Mouse (Mus musculus): ENCODE measurements at regions not wholly inside any gene's neighbourhood (a gene's known extent, or its start where the extent isn't known, plus 50 kb on each side); places are given as distances from the start of the nearest gene placed in this dataset.

GRCm38 (mm10) chr1:143071781-143072382 is 568.6 kb upstream of the B3galt2 start:
- DNase-seq (ENCODE audit: extremely low read depth, low read depth, low spot score): no peak

- no peak for DNase-seq (ENCODE audit: extremely low read depth, low read depth, low spot score)
Measured at GRCm38 (mm10) chr1:143074999-143075398, 565.5 kb upstream of the B3galt2 start.

- DNase-seq (ENCODE audit: extremely low read depth, low read depth, low spot score): no peak
Measured at GRCm38 (mm10) chr1:143080441-143080840, 560.0 kb upstream of the B3galt2 start.

- no peak for DNase-seq (ENCODE audit: extremely low read depth, low read depth, low spot score)
Measured at GRCm38 (mm10) chr1:143096904-143097303, 543.6 kb upstream of the B3galt2 start.

GRCm38 (mm10) chr1:143098307-143098706 is 542.2 kb upstream of the B3galt2 start:
- DNase-seq (ENCODE audit: extremely low read depth, low read depth, low spot score): no peak

- DNase-seq (ENCODE audit: extremely low read depth, low read depth, low spot score): no peak
Measured at GRCm38 (mm10) chr1:143122185-143122584, 518.3 kb upstream of the B3galt2 start.

- no peak for DNase-seq (ENCODE audit: extremely low read depth, low read depth, low spot score)
Measured at GRCm38 (mm10) chr1:143130257-143130656, 510.2 kb upstream of the B3galt2 start.

GRCm38 (mm10) chr1:143132806-143133205 is 507.7 kb upstream of the B3galt2 start:
- DNase-seq (ENCODE audit: extremely low read depth, low read depth, low spot score): no peak

- no peak for DNase-seq (ENCODE audit: extremely low read depth, low read depth, low spot score)
Measured at GRCm38 (mm10) chr1:143145111-143145984, 495.1 kb upstream of the B3galt2 start.

GRCm38 (mm10) chr1:143171286-143171685 is 469.2 kb upstream of the B3galt2 start:
- no peak for DNase-seq (ENCODE audit: extremely low read depth, low read depth, low spot score)

- DNase-seq (ENCODE audit: extremely low read depth, low read depth, low spot score): no peak
Measured at GRCm38 (mm10) chr1:143173836-143174235, 466.6 kb upstream of the B3galt2 start.

GRCm38 (mm10) chr1:143192167-143192793 is 448.2 kb upstream of the B3galt2 start:
- DNase-seq (ENCODE audit: extremely low read depth, low read depth, low spot score): no peak

GRCm38 (mm10) chr1:143200213-143200889 is 440.1 kb upstream of the B3galt2 start:
- DNase-seq (ENCODE audit: extremely low read depth, low read depth, low spot score): no peak

GRCm38 (mm10) chr1:143200971-143201370 is 439.5 kb upstream of the B3galt2 start:
- no peak for DNase-seq (ENCODE audit: extremely low read depth, low read depth, low spot score)

- no peak for DNase-seq (ENCODE audit: extremely low read depth, low read depth, low spot score)
Measured at GRCm38 (mm10) chr1:143202182-143202581, 438.3 kb upstream of the B3galt2 start.

GRCm38 (mm10) chr1:143204070-143204469 is 436.4 kb upstream of the B3galt2 start:
- no peak for DNase-seq (ENCODE audit: extremely low read depth, low read depth, low spot score)

- no peak for DNase-seq (ENCODE audit: extremely low read depth, low read depth, low spot score)
Measured at GRCm38 (mm10) chr1:143206995-143207394, 433.5 kb upstream of the B3galt2 start.

GRCm38 (mm10) chr1:143207399-143208065 is 432.9 kb upstream of the B3galt2 start:
- DNase-seq (ENCODE audit: extremely low read depth, low read depth, low spot score): peak; percentile 21

- DNase-seq (ENCODE audit: extremely low read depth, low read depth, low spot score): no peak
Measured at GRCm38 (mm10) chr1:143217401-143217800, 423.1 kb upstream of the B3galt2 start.

- no peak for DNase-seq (ENCODE audit: extremely low read depth, low read depth, low spot score)
Measured at GRCm38 (mm10) chr1:143231969-143232368, 408.5 kb upstream of the B3galt2 start.
